Mouse (Mus musculus) cerebellum, adult 18-20 months (tissue): ENCODE data around the gene Ppcs.
A peak's percentile ranks its signal among the peaks of the same experiment; 100 is the strongest.

Source experiments
- DNase-seq, 2 experiments: peaks; one replicate each; pipeline ENCODE4 v3.0.0; 2021

The Ppcs gene

GRCm38 (mm10) chr4:119417270-119417669, 5.0 kb downstream of the Ppcs start:
- no peak for DNase-seq

GRCm38 (mm10) chr4:119415072-119415753, 7.0 kb downstream of the Ppcs start, which contains the start of gene Ccdc30:
TSS of gene Ccdc30 (minus strand) at chr4:119415521.
- DNase-seq: peak; percentile 91

GRCm38 (mm10) chr4:119412791-119413190, 9.4 kb downstream of the Ppcs start:
- DNase-seq: no peak

DNA sequence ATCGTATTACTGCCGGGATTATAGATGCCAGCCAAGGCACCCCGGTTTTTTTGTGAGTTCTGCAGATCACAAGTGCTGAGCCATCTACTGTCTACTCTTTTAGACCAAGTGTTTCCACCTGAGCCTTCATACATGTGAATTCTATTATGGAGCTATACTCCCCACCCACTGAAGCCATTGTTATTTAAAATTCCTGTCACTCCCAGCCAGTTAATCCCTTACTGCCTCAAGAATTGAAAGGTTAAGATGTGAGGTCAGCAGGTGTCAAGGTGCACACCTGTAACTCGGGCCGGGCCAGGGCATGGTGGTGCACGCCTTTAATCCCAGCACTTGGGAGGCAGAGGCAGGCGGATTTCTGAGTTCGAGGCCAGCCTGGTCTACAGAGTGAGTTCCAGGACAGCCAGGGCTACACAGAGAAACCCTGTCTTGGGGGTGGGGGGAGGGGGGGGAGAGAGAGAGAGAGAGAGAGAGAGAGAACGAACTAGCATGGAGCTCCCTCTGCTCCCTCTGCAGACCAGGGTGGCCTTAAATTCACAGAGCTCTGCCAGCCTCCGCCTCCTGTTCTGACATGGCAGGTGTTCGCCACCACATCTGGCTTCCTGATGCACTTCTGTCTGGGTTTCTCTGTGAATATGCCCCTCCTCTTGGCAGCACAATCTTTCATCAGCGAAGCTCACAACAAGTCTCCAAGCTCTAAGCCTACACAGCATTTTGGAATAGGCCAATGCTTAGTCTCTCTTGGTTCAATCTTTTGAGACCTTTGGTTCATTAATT, 10.2 kb downstream of the Ppcs start:
- no peak for DNase-seq

- DNase-seq: no peak
Measured at GRCm38 (mm10) chr4:119403431-119403830, 18.8 kb downstream of the Ppcs start.

DNA sequence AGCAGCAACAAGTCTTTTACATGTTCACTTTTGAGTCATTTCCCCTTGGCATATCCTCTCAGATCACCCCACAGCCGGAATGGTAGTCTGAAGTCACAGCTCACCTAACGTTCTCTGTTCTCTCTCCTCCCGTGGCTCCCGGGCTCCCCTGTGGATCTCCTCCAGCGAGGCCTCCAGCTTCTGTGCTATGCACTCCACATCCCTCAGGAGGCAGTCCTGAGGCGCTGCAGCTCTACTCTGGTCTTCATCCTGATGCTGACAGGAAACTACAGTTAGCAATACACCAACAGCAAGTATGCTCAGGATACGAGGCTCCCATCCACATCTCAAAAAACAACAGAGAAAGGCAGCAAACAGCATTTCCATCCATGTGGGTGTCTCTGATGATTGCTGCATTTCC, 21.3 kb downstream of the Ppcs start:
- DNase-seq: no peak

GRCm38 (mm10) chr4:119398751-119399150, 23.5 kb downstream of the Ppcs start:
- DNase-seq: peak; percentile 61 to 62

DNA sequence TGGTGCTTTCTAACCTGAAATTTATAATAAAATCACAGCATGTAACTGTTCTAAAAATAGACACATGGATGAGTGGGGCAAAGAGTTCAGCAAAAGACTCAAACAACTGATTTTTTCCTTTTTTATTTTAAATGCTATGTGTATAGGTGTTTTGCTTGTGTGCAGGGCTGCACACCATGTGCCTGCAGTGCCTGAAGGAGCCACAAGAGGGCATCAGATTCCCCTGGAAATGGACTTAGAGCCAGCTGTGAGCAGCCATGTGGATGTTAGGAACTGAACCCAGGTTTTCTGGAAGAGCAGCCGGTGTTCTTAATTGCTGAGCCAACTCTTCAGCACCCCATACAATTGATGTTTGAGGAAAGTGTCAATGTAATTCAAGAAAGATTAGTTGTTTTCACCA, 31.9 kb downstream of the Ppcs start:
- no peak for DNase-seq

- no peak for DNase-seq
Measured at GRCm38 (mm10) chr4:119389184-119389583, 33.0 kb downstream of the Ppcs start.

- DNase-seq: no peak
Measured at GRCm38 (mm10) chr4:119381471-119382190, 40.6 kb downstream of the Ppcs start.

- DNase-seq: no peak
Measured at GRCm38 (mm10) chr4:119369460-119369859, 52.8 kb downstream of the Ppcs start.
